Mouse (Mus musculus): ENCODE results near the gene 1700008P02Rik.
"Not testable (repeated sequence)": the region's sequence is repeated elsewhere in the genome, so short reads cannot be mapped to it uniquely, and the experiment has no call there.

1700008P02Rik gene

GRCm38 (mm10) chr3:6620343-6620742 is at the start of gene 1700008P02Rik:
Gene 1700008P02Rik (minus strand): TSS chr3:6620443.
- DNase-seq: no peak

- DNase-seq: no peak
Observed at GRCm38 (mm10) chr3:6649411-6649810, 29.2 kb upstream of the 1700008P02Rik start.

GRCm38 (mm10) chr3:6638151-6638550 is 17.9 kb upstream of the 1700008P02Rik start:
- not testable (repeated sequence) for DNase-seq

GRCm38 (mm10) chr3:6634256-6634655 is 14.0 kb upstream of the 1700008P02Rik start:
- DNase-seq: no peak

- DNase-seq: no peak
Observed at GRCm38 (mm10) chr3:6617881-6618280, 2.4 kb downstream of the 1700008P02Rik start.
